Mouse (Mus musculus) thymus, adult 2 months (tissue): Measurements from ENCODE around the gene Olfr979.

ENCODE experiments used
- CTCF ChIP-seq: fragments of 200-500 bp; IDR thresholded peaks from 2 replicates; pipeline ENCODE4 v1.5.1; 2012; ENCODE audit warnings: mild to moderate bottlenecking, control low read depth, low read length, moderate library complexity, borderline replicate concordance; ENCODE audit not compliant: control insufficient read depth, poor library complexity, insufficient read depth; ENCODE audit errors: extremely low read depth
- POLR2A ChIP-seq: fragments of 200-500 bp; IDR thresholded peaks from 2 replicates; pipeline ENCODE4 v1.6.1; 2012; ENCODE audit warnings: mild to moderate bottlenecking, low read length, control low read depth, moderate library complexity; ENCODE audit not compliant: control insufficient read depth, poor library complexity, insufficient read depth; ENCODE audit errors: extremely low read depth

DNA sequence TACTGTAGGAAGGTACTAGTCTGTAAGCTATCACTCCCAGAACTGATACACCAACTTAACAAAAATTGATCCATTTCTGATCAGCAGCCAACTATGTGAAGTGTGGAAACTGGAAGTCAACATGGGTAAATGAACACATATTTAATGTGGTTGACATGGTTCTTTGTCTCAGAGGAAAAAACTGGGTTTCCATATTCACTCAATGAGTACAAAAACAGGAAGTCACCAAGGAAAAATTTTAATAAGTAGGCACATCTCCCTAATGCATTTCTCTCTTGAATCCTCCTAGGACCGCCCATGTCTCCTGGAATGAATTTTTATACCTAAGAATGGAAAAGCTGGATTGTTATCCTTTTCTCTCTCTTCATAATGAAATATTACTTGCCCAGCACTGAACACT is 6.2 kb upstream of the Olfr979 start, which contains the start of gene Olfr980:
- no peak for TF ChIP-seq POLR2A
- TF ChIP-seq CTCF = no peak
